Mouse (Mus musculus): ENCODE results near the gene Rcl1.
A peak's percentile ranks its signal among the peaks of the same experiment; 100 is the strongest.

The Rcl1 gene

GRCm38 (mm10) chr19:29100874-29101542 is at the start of gene Rcl1:
Rcl1 (plus strand) TSS chr19:29101375.
- DNase-seq (ENCODE audit: low read depth, low spot score), result peak; percentile 96

DNA sequence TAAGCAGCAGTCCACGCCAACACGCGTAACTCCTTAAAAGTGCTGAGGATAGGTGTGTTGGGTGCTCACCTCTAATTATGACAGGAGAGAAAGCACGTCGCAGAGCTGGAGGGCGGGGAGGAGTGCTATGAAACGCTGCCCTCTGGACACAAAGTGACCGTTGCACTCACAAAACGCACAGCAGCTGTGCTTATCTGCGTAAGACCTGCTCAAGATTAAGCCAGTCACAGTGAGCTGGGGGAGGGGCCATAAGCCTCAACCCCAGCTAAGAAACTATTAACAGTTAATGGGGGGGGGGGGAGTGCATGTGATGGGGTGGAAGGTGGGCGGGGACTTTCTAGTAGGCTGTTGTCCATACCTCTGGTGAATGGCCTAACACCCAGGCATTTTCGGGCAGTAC is 48.4 kb upstream of the Rcl1 start:
- DNase-seq (ENCODE audit: low read depth, low spot score), result no peak

GRCm38 (mm10) chr19:29054594-29054993 is 46.6 kb upstream of the Rcl1 start:
- no peak for DNase-seq (ENCODE audit: low read depth, low spot score)

DNA sequence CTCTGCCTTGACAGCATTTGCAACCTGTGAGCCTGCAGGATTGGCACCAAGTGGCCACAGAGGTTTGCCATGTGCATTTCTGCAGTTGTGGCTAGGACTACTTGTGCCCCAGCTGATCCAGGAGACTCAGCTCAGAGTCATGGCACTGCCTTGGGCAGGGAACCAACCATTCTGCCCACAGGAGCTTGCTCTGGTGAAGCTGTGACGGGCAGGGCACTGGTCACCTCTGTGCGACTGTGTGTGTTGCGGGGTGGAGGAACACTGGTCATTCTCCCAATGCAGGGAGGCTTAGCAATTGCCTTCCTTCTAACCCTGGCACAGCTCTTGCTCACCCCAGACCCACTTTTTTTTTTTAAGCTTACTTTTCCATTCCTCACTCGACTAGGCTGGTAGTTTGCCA is 45.7 kb upstream of the Rcl1 start:
- DNase-seq (ENCODE audit: low read depth, low spot score), result no peak

GRCm38 (mm10) chr19:29058741-29059140 is 42.4 kb upstream of the Rcl1 start:
- no peak for DNase-seq (ENCODE audit: low read depth, low spot score)

- no peak for DNase-seq (ENCODE audit: low read depth, low spot score)
These were observed 41.5 kb upstream of the Rcl1 start for GRCm38 (mm10) chr19:29059688-29060087.

- DNase-seq (ENCODE audit: low read depth, low spot score), result peak; percentile 53
These were observed 40.9 kb upstream of the Rcl1 start for GRCm38 (mm10) chr19:29060299-29060698.

DNA sequence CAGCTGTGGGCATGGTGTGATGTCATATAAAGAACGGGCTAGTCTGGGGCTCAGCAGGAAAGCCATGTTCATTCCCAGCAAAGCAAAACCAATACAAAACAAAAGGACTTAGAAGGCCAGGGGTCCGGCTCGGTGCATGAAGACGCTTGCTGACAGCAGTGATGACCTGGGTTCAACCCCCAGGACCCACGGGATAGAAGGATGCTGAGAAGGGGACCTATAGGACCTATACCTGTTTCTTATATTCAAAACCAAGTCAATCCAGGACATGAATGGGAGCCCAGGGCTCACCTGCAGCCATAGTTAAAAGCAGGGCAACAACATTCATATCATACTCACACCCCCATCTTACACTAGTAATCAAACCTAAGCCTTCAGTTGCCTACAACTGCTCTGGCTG is 38.2 kb upstream of the Rcl1 start:
- no peak for DNase-seq (ENCODE audit: low read depth, low spot score)

GRCm38 (mm10) chr19:29063577-29064363 is 37.4 kb upstream of the Rcl1 start:
- peak; percentile 86 for DNase-seq (ENCODE audit: low read depth, low spot score)

DNA sequence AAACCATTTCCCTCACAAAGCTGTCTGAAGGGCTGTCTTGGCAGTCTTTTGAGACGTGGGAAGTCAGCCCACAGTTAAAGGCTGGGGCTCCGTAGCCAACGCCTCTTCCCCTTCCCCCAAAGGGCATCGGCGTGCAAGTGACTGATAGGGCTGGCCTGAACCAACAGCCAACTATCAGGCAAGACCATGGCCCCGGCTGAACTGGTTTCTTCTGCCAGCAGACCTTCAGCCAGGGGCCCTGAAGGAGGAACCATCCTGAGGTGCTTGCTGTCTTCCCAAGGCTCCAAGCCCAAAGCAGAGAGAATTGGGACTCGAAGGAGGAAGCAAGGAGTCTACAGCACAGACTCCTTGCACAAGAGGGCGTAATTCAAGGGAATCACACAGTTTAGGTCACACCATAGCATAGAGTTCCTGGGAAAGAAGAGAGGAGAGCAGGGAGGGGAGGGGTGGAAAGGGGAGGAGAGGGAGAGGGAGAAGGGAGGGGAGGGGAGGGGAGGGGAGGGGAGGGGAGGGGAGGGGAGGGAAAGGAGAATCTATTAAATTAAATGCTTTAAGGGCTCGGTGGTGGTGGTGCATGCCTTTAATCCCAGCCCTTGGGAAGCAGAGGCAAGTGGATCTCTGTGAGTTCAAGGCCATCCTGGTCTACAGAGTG is 36.6 kb upstream of the Rcl1 start:
- peak; percentile 72 for DNase-seq (ENCODE audit: low read depth, low spot score)

GRCm38 (mm10) chr19:29066981-29067471 is 34.1 kb upstream of the Rcl1 start:
- DNase-seq (ENCODE audit: low read depth, low spot score), result peak; percentile 91

- DNase-seq (ENCODE audit: low read depth, low spot score), result no peak
These were observed 32.0 kb upstream of the Rcl1 start for GRCm38 (mm10) chr19:29069195-29069594.

GRCm38 (mm10) chr19:29074802-29075201 is 26.4 kb upstream of the Rcl1 start:
- DNase-seq (ENCODE audit: low read depth, low spot score), result no peak

DNA sequence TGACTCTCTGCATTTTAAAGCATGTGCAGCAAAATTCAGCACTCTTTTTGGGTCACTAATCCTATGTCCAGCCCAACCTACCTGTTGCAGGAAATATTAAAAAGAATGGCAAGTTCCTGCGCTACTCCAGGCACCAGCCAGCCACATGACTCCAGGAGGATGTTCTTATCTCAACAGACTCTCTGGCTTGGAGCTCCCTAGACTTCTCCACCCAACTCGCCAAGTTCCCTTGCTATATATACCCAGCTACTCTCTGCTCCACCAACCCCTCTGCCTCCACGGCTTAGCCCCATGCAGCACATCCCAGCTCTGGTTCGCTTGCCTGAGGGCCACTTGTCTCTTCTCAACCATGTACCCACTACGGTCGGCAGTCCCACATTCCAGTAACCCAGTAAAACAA is 12.5 kb upstream of the Rcl1 start:
- no peak for DNase-seq (ENCODE audit: low read depth, low spot score)

- no peak for DNase-seq (ENCODE audit: low read depth, low spot score)
These were observed 9.0 kb upstream of the Rcl1 start for GRCm38 (mm10) chr19:29092194-29092593.

DNA sequence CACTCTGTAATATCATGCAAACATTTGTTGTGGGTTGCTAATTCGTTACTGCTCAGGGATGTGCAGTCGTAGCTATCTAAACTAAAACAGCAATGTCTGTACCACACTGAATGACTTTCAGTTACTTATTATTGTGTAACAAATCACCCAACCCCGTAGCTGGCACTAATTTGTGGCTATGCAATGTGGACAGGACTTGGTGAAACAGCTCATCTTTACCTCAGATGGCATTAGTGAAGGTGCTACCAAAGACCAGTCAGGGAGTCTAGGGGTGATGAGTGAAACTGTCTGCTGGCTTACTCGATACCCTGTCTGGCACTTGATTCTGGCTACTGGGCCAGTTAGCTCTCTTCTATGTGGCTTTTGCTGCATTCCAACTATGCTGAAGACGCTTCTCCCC is 2.1 kb upstream of the Rcl1 start:
- no peak for DNase-seq (ENCODE audit: low read depth, low spot score)

DNA sequence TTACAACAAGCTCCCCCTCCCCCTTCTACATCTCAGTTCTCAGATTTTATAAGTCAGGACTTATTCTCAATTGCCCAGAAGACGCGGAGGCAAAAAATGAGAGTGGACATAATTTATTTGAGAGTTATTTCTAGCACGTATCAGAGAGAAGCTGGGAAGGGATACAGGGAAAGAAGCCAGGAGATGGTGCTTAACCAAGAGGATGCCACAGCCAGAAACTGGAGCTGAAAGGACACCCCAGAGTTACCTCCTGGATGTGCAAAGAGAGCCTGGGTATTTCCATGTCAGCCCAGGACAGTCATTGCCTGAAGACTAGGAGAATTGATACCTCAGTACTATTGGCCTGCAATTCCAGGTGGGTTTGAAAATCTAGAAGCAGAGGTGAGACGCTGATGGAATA is 1.6 kb upstream of the Rcl1 start:
- no peak for DNase-seq (ENCODE audit: low read depth, low spot score)

GRCm38 (mm10) chr19:29100261-29100660 is 914 bp upstream of the Rcl1 start:
- DNase-seq (ENCODE audit: low read depth, low spot score), result no peak

DNA sequence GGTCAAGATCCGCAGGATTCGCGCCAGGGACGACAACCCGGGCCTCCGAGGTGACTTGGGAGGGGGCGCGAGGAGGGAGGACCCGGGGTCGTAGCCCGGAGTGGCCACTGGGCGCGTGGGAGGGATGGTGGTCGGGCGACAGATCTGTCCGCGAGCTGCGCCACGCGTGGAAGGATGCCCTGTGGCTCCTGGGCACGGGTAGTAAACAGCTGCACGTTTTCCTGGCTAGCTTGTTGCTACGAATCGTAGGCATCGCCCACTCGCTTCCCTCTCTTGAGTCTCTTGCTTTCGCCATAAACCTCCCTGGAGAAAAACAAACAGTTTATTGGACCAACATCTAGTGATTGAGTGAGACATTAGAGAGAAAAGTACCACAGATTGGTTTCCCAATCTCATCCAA is 416 bp downstream of the Rcl1 start:
- no peak for DNase-seq (ENCODE audit: low read depth, low spot score)

DNA sequence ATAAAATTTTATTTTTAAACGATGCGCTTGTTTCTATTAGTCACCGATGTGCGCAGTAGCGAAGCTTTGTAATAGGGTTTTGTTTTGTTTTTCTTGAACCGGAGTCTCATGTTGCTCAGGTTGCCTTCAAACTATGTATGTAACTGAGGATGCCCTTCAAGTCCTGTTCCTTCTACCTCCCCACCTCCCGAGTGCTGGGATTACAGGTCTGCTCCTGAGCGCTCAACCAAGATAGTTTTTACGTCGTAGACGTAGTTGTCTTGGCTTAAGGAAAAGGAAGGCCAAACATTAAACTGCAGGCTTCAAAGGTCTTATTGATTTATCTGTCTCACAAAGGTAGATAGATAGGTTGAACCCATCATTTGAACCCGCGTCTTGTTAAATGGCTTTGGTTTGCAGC is 923 bp downstream of the Rcl1 start:
- no peak for DNase-seq (ENCODE audit: low read depth, low spot score)

- DNase-seq (ENCODE audit: low read depth, low spot score), result no peak
These were observed 4.6 kb downstream of the Rcl1 start for GRCm38 (mm10) chr19:29105816-29106215.

- no peak for DNase-seq (ENCODE audit: low read depth, low spot score)
These were observed 5.1 kb downstream of the Rcl1 start for GRCm38 (mm10) chr19:29106261-29106660.

- DNase-seq (ENCODE audit: low read depth, low spot score), result no peak
These were observed 11.5 kb downstream of the Rcl1 start for GRCm38 (mm10) chr19:29112662-29113061.

Measured in ES-CJ7 (cell line).